Mouse (Mus musculus) stomach, postnatal 0 days (tissue): ENCODE results near the gene Aifm3. TPM values are rescaled to one million over a fixed set of nuclear protein-coding genes. Genes with fewer than 3 reads are reported as not detected.

Experiments used
- ATAC-seq: fragments of 200-750 bp; cut with Nextera tagmentation; 2 replicates; pipeline ENCODE4 v1.8.0; 2017; ENCODE audit not compliant: low FRiP score, low TSS enrichment
- DNase-seq: peaks from one replicate; pipeline ENCODE4 v3.0.0-alpha.2; 2016; ENCODE audit warnings: low spot score
- H3K27ac ChIP-seq: fragments of 300-500 bp; sonication (generic); replicated peaks from 2 replicates; pipeline ENCODE4 v1.5.1; 2014; ENCODE audit warnings: mild to moderate bottlenecking, control low read depth
- H3K27me3 ChIP-seq: fragments of 300-500 bp; sonication (generic); 2 replicates; pipeline ENCODE4 v1.6.1; 2014; ENCODE audit warnings: low read length; ENCODE audit not compliant: control insufficient read depth, insufficient read depth
- H3K36me3 ChIP-seq: fragments of 300-500 bp; sonication (generic); 2 replicates; pipeline ENCODE4 v1.6.1; 2014; ENCODE audit warnings: low read length, mixed read lengths; ENCODE audit not compliant: control insufficient read depth, insufficient read depth
- H3K4me1 ChIP-seq: fragments of 300-500 bp; sonication (generic); replicated peaks from 2 replicates; pipeline ENCODE4 v1.6.1; 2014; ENCODE audit warnings: antibody characterized with exemption; ENCODE audit not compliant: control insufficient read depth, insufficient read depth
- H3K4me2 ChIP-seq: fragments of 300-500 bp; sonication (generic); replicated peaks from 2 replicates; pipeline ENCODE4 v1.6.1; 2014; ENCODE audit warnings: low read depth, mild to moderate bottlenecking, control low read depth, moderate library complexity
- H3K4me3 ChIP-seq: fragments of 300-500 bp; sonication (generic); 2 replicates; pipeline ENCODE4 v1.5.1; 2014; ENCODE audit warnings: low read depth, low read length, control low read depth
- H3K9ac ChIP-seq: fragments of 300-500 bp; sonication (generic); 2 replicates; pipeline ENCODE4 v1.6.1; 2014; ENCODE audit warnings: mild to moderate bottlenecking, low read length, control low read depth, mixed read lengths
- H3K9me3 ChIP-seq: fragments of 300-500 bp; sonication (generic); 2 replicates; pipeline ENCODE4 v1.6.1; 2016; ENCODE audit warnings: low read length; ENCODE audit not compliant: control insufficient read depth
- CTCF ChIP-seq: IDR thresholded peaks from 2 replicates; pipeline ENCODE4 v1.5.1; 2016; ENCODE audit warnings: antibody characterized with exemption, low read depth, mild to moderate bottlenecking, moderate library complexity
- EP300 ChIP-seq: optimal IDR thresholded peaks from 2 replicates; pipeline ENCODE3; 2016; ENCODE audit warnings: antibody characterized with exemption
- WGBS: fragments of 180-500 bp; shearing (Covaris S2); extraction: QIAGEN DNeasy Blood & Tissue Kit; methylation state at CpG from one replicate; pipeline ENCODE4 v1.1.7; 2014; 5-methylcytosine and 5-hydroxymethylcytosine counted together
- polyA plus RNA-seq: library from polyadenylated mRNA; unstranded; fragments of >200 nt; fragmentation: Nextera tagmentation; extraction: Ambion mirVana; gene quantifications from 2 replicates; pipeline ENCODE4 v1.2.1, GENCODE M21; 2015

Gene Aifm3
- polyA plus RNA-seq, 1 experiment from 2014 or later: 0.61 TPM

DNA sequence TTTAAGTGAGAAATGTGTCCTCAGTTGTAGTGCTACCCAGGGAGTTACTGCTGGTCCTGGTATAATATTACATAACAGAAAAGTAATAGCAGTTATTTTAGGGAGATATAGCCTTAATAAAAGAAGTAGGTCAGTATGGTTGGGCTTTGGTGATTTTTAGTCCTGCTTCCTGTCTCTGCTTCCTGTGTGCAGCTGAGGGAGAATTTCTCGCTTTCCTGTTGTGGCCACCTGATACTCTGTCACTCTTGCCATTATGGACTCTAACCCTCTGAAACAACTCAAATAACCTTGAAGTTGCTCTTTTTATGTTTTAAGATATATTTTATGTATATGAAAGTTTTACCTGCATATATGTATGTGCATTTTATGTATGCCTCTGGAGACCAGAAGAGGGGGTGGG lies 27.8 kb upstream of the Aifm3 start:
- no peak for DNase-seq
- H3K4me2 ChIP-seq: no peak overlapping the region
- H3K27ac ChIP-seq: no peak overlapping the region
- ATAC-seq: no peak
- no peaks in the 10 kb centered on the region for H3K36me3 ChIP-seq
- no peak overlapping the region for H3K4me3 ChIP-seq
- 86% methylated on average over 1 of the region's 1 CpGs for WGBS
- H3K9ac ChIP-seq: no peak overlapping the region
- no peaks in the 10 kb centered on the region for H3K27me3 ChIP-seq
- H3K9me3 ChIP-seq: no peaks in the 10 kb centered on the region
- TF ChIP-seq EP300 (no peak), CTCF (no peak)
- no peaks in the 10 kb centered on the region for H3K4me1 ChIP-seq

DNA sequence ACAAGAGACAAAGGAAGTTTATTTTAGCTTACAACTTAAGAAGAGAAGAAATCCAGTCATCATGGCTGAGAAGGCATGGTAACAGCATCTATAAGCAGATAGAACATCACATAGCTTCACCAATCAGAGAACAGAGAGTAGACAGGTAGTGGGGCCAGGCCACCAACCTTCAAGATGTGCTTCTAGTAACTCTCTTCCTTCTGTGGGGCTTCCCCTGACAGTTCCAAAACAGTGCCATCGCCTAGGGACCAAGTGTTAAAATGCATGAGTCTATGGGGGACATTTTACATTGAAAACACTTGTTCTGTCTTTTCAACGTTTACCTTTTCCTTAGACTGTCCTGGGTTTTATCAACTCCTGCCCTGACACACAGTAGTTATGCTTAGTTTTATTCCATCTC lies 26.2 kb upstream of the Aifm3 start:
- Histone ChIP-seq H3K27ac (no peak overlapping the region), H3K9ac (no peak overlapping the region), H3K4me1 (no peaks in the 10 kb centered on the region), H3K9me3 (no peaks in the 10 kb centered on the region), H3K4me3 (no peak overlapping the region), H3K27me3 (no peaks in the 10 kb centered on the region), H3K36me3 (no peaks in the 10 kb centered on the region), H3K4me2 (no peak overlapping the region)
- TF ChIP-seq CTCF: no peak
- no peak for TF ChIP-seq EP300
- no peak for DNase-seq
- no peak for ATAC-seq
- 74% methylated on average over 2 of the region's 2 CpGs for WGBS

DNA sequence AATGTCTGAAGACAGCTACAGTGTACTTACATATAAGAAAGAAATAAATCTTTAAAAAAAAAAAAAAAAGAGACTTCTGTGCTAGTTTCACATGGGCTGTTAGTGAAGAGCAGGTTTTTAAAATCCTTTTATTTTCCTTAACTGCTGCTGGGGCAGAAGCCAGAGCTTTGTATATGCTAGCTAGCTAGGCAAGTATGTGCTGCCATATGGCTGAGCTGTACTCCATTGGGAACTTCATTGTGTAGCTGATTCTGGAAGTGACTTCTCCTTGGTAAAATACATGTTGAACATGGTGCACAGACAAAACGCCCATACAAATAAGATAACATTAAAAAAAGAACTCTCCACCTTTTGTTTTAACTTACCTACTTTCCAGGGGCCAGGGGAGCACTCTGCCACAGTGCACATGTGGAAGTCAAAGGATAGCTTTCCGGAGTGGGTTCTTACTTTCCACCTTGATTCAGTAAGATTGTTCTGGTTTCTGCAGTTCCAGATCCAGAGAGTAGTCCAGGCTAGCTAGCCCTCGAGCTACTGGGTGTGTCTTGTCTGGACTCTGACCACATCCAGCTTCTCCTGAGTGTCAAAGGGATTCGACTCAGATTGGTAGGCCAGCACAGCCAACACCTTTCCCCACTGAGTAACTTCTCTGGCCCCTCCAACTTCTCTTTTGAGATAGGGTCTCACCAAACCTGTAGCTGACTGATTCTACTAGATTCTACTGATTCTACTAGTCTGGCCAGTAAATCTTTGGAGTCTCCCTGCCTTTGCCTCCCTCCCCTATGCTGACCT lies 22.3 kb upstream of the Aifm3 start:
- Histone ChIP-seq H3K36me3 (peaks cover 6% of the 10 kb centered on the region; the same call in 1 of the 2 replicates), H3K4me2 (no peak overlapping the region), H3K4me3 (no peak overlapping the region), H3K27ac (no peak overlapping the region), H3K27me3 (no peaks in the 10 kb centered on the region), H3K9me3 (no peaks in the 10 kb centered on the region), H3K4me1 (no peaks in the 10 kb centered on the region), H3K9ac (no peak overlapping the region)
- WGBS: 76% methylated on average over 4 of the region's 4 CpGs
- ATAC-seq (no peak), DNase-seq (no peak)
- TF ChIP-seq EP300 (no peak), CTCF (no peak)

DNA sequence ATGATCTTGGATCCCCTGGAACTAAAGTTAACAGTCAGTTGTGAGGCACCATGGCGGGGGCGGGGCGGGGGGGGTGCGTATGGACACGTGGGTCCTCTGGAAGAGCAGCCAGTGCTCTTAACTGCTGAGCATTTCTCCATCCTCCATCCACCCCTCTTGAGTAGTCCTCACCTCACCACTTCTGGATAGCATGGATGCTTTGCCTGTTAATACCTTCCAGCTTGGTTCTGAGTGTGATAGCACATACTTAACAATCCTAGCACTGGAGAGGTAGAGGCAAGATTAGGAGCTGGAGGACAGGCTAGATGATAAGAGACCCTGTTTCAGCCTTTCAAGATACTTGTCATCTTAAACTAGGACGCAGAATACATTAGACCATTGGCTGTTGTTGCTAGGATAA lies 16.9 kb upstream of the Aifm3 start:
- Histone ChIP-seq H3K36me3 (peaks cover 10% of the 10 kb centered on the region), H3K4me2 (no peak overlapping the region), H3K9ac (no peak overlapping the region), H3K27ac (no peak overlapping the region), H3K4me1 (no peaks in the 10 kb centered on the region), H3K9me3 (no peaks in the 10 kb centered on the region), H3K27me3 (no peaks in the 10 kb centered on the region), H3K4me3 (no peak overlapping the region)
- DNase-seq (no peak), ATAC-seq (no peak)
- no peak for TF ChIP-seq EP300
- TF ChIP-seq CTCF: no peak
- WGBS: 90% methylated on average over 6 of the region's 6 CpGs

DNA sequence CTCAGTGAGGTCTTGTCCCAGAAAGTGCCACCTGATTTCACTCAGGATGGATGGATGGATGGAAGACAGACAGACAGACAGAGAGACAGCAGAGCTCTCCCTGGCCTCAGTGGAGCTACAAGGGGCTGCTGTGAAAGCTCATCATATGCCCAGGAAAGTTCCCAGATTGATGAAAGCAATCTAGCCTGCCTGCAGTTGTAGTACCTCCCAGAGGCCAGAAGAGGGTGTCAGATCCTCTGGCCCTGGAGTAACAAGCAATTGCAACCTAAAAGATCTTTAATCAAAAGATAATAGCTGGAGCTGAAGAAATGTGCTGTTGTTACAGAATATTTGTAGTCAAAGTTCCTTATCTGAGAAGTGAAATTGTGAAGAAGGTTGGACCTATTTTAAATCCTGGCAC lies 15.3 kb upstream of the Aifm3 start:
- H3K36me3 ChIP-seq: peaks cover 10% of the 10 kb centered on the region
- no peak for DNase-seq

DNA sequence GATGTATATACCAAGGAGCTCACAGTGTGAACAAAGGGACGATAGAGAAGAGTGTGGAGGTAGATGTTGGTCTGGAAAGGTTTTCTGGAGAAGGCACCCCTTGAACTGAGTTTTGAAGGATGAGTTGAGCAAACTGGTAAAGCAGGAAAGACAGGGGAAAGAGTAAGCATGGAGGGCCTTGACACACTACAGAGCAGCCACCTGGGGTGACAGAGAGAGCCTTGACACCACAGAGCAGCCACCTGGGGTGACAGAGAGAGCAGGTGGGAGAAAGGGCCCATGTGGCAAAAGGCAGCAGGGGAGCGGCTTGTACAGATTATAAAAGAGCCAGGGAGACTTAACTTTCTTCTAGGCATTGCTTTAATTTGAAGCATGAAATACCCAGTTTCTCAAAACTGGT lies 14.7 kb upstream of the Aifm3 start:
- H3K4me2 ChIP-seq: no peak overlapping the region
- no peak overlapping the region for H3K9ac ChIP-seq
- DNase-seq (no peak), ATAC-seq (no peak)
- no peak overlapping the region for H3K27ac ChIP-seq
- H3K4me1 ChIP-seq: no peaks in the 10 kb centered on the region
- no peaks in the 10 kb centered on the region for H3K9me3 ChIP-seq
- H3K36me3 ChIP-seq: peaks cover 10% of the 10 kb centered on the region
- H3K27me3 ChIP-seq: no peaks in the 10 kb centered on the region
- 48% methylated on average over 2 of the region's 2 CpGs for WGBS
- H3K4me3 ChIP-seq: no peak overlapping the region
- no peak for TF ChIP-seq EP300
- no peak for TF ChIP-seq CTCF

More for the DNA sequence above, 15.3 kb upstream of the Aifm3 start:
- no peak overlapping the region for H3K4me2 ChIP-seq
- TF ChIP-seq CTCF (peak; percentile 81), EP300 (no peak)
- no peak for ATAC-seq
- no peaks in the 10 kb centered on the region for H3K9me3 ChIP-seq
- no peaks in the 10 kb centered on the region for H3K4me1 ChIP-seq
- no peak overlapping the region for H3K27ac ChIP-seq
- H3K4me3 ChIP-seq: no peak overlapping the region
- H3K9ac ChIP-seq: no peak overlapping the region
- H3K27me3 ChIP-seq: no peaks in the 10 kb centered on the region
